Mouse (Mus musculus): ENCODE data around the gene Leng1.

- no peak for TF ChIP-seq CTCF (conservative IDR thresholded peaks at IDR 0.05; ENCODE audit: low read length)
- no peak for TF ChIP-seq NANOG (IDR thresholded peaks at IDR 0.05; ENCODE audit: borderline replicate concordance, low read length)
- TF ChIP-seq POU5F1 (IDR thresholded peaks at IDR 0.05; ENCODE audit: borderline replicate concordance, low read length), result no peak
Measured at GRCm38 (mm10) chr7:3665215-3666114, at the start of gene Leng1.

Data from E14TG2a.4 (cell line).